Mouse (Mus musculus) hindbrain, postnatal 0 days (tissue): ENCODE measurements around the gene Itpr2. TPM values are rescaled to one million over a fixed set of nuclear protein-coding genes. Genes with fewer than 3 reads are reported as not detected.

Source experiments
- ATAC-seq: fragments of 200-750 bp; cut with Nextera tagmentation; 2 replicates; pipeline ENCODE4 v1.8.0; 2017; ENCODE audit warnings: mild to moderate bottlenecking, moderate TSS enrichment, moderate library complexity
- DNase-seq: peaks from one replicate; pipeline ENCODE4 v3.0.0-alpha.2; 2015; ENCODE audit warnings: low spot score
- H3K27ac ChIP-seq: fragments of 300-500 bp; sonication (generic); 2 replicates; pipeline ENCODE4 v1.5.1; 2014; ENCODE audit warnings: mild to moderate bottlenecking
- H3K27me3 ChIP-seq: fragments of 300-500 bp; sonication (generic); 2 replicates; pipeline ENCODE4 v1.6.1; 2014; ENCODE audit warnings: low read length, mixed read lengths; ENCODE audit not compliant: insufficient read depth
- H3K36me3 ChIP-seq: fragments of 300-500 bp; sonication (generic); 2 replicates; pipeline ENCODE4 v1.6.1; 2014; ENCODE audit warnings: low read length, mixed read lengths; ENCODE audit not compliant: insufficient read depth
- H3K4me1 ChIP-seq: fragments of 300-500 bp; sonication (generic); 2 replicates; pipeline ENCODE4 v1.6.1; 2014; ENCODE audit warnings: antibody characterized with exemption, low read length, mixed read lengths; ENCODE audit not compliant: insufficient read depth
- H3K4me2 ChIP-seq: fragments of 300-500 bp; sonication (generic); 2 replicates; pipeline ENCODE4 v1.6.1; 2014; ENCODE audit warnings: low read depth, mild to moderate bottlenecking, low read length, moderate library complexity, mixed read lengths
- H3K4me3 ChIP-seq: fragments of 300-500 bp; sonication (generic); 2 replicates; pipeline ENCODE4 v1.5.1; 2014; ENCODE audit warnings: low read length
- H3K9ac ChIP-seq: fragments of 300-500 bp; sonication (generic); replicated peaks from 2 replicates; pipeline ENCODE4 v1.6.1; 2014; ENCODE audit warnings: mild to moderate bottlenecking, low read length, moderate library complexity, mixed read lengths
- H3K9me3 ChIP-seq: fragments of 300-500 bp; sonication (generic); 2 replicates; pipeline ENCODE4 v1.6.1; 2016; ENCODE audit warnings: low read length, mixed read lengths
- CTCF ChIP-seq: IDR thresholded peaks from 2 replicates; pipeline ENCODE4 v1.5.1; 2016; ENCODE audit warnings: antibody characterized with exemption, control low read depth, low read depth
- WGBS: fragments of 180-500 bp; shearing (Covaris S2); extraction: QIAGEN DNeasy Blood & Tissue Kit; methylation state at CpG from one replicate; pipeline ENCODE4 v1.1.7; 2014; 5-methylcytosine and 5-hydroxymethylcytosine counted together
- polyA plus RNA-seq: library from polyadenylated mRNA; unstranded; fragments of >200 nt; fragmentation: Nextera tagmentation; extraction: Ambion mirVana; gene quantifications from 2 replicates; pipeline ENCODE4 v1.2.1, GENCODE M21; 2015
- total RNA-seq: library from RNA; depleted of rRNA; stranded (reverse); fragments of >200 nt; gene quantifications from 2 replicates; pipeline ENCODE4 v1.2.3, GENCODE M21; 2014

Itpr2 gene
- total and polyA plus RNA-seq, 2 experiments from 2014 or later = 15.3 to 15.7 TPM

DNA sequence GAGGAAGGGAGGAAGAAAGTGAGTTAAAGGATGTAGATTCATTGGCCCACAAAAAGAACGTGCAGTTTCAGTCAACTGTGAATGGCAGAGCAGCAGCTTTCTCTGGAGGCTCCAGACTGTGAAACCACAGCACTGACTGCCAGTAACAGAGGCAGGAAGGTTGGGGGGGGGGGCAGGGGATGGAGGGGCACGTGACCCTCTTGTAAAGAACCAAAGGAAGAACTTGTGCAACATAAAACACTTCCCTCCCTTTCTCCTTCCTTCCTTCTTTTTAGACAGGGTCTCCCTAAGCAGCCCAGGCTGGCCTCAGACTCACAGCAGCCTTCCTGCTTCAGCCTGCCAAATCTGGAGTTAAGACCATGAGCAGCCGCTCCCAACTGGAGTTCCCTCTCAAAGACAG, 104.2 kb downstream of the Itpr2 start:
- ATAC-seq (no peak), DNase-seq (no peak)
- TF ChIP-seq CTCF = no peak
- no peaks in the 10 kb centered on the region for H3K36me3 ChIP-seq
- H3K27me3 ChIP-seq = no peaks in the 10 kb centered on the region
- H3K27ac ChIP-seq = no peak overlapping the region
- no peak overlapping the region for H3K9ac ChIP-seq
- H3K4me1 ChIP-seq = no peaks in the 10 kb centered on the region
- 80% methylated on average over 3 of the region's 3 CpGs for WGBS
- no peak overlapping the region for H3K4me3 ChIP-seq
- H3K4me2 ChIP-seq = no peak overlapping the region
- H3K9me3 ChIP-seq = no peaks in the 10 kb centered on the region

DNA sequence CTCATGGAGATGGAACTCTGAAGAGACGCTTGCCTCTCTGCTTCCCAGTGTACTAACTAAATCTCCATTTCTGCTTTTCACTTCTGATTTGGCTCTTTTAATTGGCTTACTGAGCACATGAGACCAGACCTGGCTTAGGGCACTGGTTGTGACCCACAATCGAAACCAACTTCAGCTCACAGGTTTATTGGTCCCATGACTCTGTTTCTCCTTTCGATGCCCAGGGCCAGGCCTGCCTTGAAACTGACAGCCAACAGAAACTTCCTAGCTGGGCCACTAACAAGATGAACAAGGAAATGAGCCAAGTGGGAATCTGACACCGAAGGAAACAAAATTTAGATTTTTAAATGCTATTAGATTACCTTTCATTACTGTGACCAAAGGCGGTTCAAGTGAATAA, 105.8 kb downstream of the Itpr2 start:
- TF ChIP-seq CTCF = no peak
- Histone ChIP-seq H3K4me3 (no peak overlapping the region), H3K4me2 (no peak overlapping the region), H3K4me1 (no peaks in the 10 kb centered on the region), H3K9ac (no peak overlapping the region), H3K27ac (no peak overlapping the region), H3K36me3 (no peaks in the 10 kb centered on the region), H3K27me3 (no peaks in the 10 kb centered on the region), H3K9me3 (no peaks in the 10 kb centered on the region)
- 82% methylated on average over 5 of the region's 5 CpGs for WGBS
- DNase-seq (no peak), ATAC-seq (no peak)

DNA sequence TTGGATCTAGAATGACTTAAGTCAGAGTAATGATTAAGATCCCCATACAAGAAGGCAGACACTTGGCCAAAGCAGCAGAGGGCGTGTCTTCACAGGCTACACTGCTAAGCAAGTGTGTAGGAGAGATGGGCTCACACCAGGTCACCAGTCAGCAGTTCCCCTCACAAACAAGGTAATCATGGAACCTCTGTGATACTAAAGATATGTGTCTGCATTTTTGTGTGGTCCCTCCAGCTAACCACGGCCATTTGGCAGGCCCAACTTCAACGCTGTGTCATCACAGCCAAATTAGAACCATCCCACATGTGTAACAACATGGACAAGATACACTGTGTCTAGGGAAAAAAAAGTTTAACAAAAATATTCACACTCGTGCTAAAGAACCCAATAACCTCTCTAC, 106.4 kb downstream of the Itpr2 start:
- Histone ChIP-seq H3K4me1 (no peaks in the 10 kb centered on the region), H3K27me3 (no peaks in the 10 kb centered on the region), H3K4me3 (no peak overlapping the region), H3K36me3 (no peaks in the 10 kb centered on the region), H3K9me3 (no peaks in the 10 kb centered on the region), H3K27ac (no peak overlapping the region), H3K4me2 (no peak overlapping the region), H3K9ac (no peak overlapping the region)
- DNase-seq = no peak
- 92% methylated on average over 4 of the region's 4 CpGs for WGBS
- no peak for TF ChIP-seq CTCF
- ATAC-seq = no peak

DNA sequence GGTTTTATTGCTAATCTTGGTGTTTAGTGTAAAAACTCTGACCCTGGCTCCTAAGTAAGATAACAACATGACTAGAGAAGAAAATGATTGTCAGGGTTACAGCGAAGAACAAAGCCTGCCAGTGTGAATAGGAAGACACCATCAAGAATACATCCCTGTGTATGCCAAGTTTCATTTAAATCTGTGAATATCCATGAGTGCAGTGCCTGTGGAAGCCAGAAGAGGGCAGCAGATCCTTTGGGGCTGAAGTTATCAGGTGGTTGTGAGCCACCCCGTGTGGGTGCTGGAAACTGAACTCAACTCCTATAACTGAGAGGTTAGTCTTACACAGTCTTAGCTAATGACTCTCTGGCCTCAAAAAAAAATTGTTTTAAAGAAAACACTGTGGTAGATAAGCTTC, 109.8 kb downstream of the Itpr2 start:
- Histone ChIP-seq H3K9me3 (no peaks in the 10 kb centered on the region), H3K9ac (no peak overlapping the region), H3K4me3 (no peak overlapping the region), H3K27ac (no peak overlapping the region), H3K4me1 (no peaks in the 10 kb centered on the region), H3K4me2 (no peak overlapping the region), H3K27me3 (no peaks in the 10 kb centered on the region), H3K36me3 (no peaks in the 10 kb centered on the region)
- ATAC-seq (no peak), DNase-seq (no peak)
- TF ChIP-seq CTCF = peak; percentile 33; the same call in 1 of the 2 replicates
- 86% methylated on average over 2 of the region's 2 CpGs for WGBS

DNA sequence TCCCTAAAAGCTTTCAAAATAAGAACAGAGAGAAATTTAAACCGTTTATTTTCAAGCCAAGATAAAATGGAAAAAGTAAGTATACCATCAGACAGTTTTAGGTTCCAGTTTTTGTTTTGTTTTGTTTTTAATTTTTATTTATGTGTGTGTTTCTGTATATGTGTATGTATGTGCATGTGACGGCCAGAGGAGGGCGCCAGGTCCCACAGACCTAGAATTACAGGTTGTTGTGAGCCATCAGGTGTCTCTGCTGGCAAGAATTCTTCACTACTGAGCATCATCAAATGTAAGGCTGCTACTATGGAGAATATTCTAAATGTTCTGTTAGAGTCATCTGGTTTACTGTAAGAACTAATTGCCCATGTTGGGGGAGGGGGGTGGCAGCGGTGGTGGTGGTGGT, 111.9 kb downstream of the Itpr2 start:
- Histone ChIP-seq H3K27me3 (no peaks in the 10 kb centered on the region), H3K4me3 (no peak overlapping the region), H3K4me2 (no peak overlapping the region), H3K9ac (no peak overlapping the region), H3K36me3 (no peaks in the 10 kb centered on the region), H3K27ac (no peak overlapping the region), H3K9me3 (no peaks in the 10 kb centered on the region), H3K4me1 (no peaks in the 10 kb centered on the region)
- 92% methylated on average over 4 of the region's 4 CpGs for WGBS
- ATAC-seq = no peak
- peak; percentile 19; the same call in 1 of the 2 replicates for TF ChIP-seq CTCF
- DNase-seq = no peak

DNA sequence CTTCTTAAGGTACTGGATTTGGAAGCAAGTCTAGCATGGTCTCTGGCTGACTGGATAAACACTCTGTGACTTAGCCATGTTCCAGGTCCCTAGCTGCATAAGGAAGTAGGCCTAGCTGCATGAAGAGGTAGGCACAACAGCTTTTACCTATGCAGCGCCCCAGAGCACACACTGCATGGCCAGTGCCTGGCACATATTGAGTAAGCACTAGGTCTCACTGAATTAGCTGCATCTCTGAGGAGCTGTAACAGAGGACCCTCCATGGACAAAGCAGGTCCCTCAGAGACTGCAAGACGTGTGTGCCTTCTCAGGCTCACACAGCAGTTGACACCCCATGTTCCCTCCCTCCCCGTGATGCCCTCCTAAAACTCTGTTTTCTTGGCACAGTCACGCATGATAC, 114.0 kb downstream of the Itpr2 start:
- Histone ChIP-seq H3K36me3 (no peaks in the 10 kb centered on the region), H3K9ac (no peak overlapping the region), H3K27me3 (no peaks in the 10 kb centered on the region), H3K27ac (no peak overlapping the region), H3K4me3 (no peak overlapping the region), H3K4me1 (no peaks in the 10 kb centered on the region), H3K9me3 (no peaks in the 10 kb centered on the region), H3K4me2 (no peak overlapping the region)
- 75% methylated on average over 4 of the region's 4 CpGs for WGBS
- DNase-seq (no peak), ATAC-seq (no peak)
- no peak for TF ChIP-seq CTCF

DNA sequence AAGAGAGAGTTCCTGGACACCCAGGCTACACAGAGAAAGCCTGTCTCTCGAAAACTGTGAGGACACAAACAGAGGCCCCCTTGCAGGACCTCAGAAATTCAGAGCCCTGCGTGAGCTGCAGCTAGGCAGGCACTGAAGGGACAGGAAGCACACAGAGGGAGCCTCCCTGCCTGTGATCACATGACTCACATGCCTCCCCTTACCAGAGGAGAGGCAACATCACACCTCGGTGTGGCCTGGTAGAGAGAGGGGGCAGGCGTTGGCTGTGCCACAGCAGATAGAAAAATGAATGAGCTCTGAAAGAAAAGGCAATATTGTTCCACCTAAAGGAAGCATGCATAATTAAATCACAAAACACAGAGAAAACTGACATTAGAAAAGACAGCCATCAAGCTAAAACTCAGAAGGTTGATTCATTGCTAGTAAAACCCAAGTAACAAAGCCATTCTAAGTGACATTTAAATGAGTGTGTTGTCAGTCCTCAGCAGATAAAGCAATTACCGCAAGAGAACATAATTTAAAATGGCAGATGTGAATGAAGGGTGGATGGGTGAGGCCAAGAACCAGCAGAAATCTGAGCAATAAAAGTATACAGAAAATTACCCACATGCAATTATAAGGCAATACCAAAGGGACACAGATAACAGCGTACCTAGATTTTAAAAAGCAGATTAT, 114.8 kb downstream of the Itpr2 start:
- WGBS = 34% methylated on average over 6 of the region's 6 CpGs
- H3K4me2 ChIP-seq = no peak overlapping the region
- no peak overlapping the region for H3K27ac ChIP-seq
- no peak overlapping the region for H3K4me3 ChIP-seq
- no peaks in the 10 kb centered on the region for H3K27me3 ChIP-seq
- H3K9ac ChIP-seq = no peak overlapping the region
- H3K9me3 ChIP-seq = no peaks in the 10 kb centered on the region
- H3K36me3 ChIP-seq = no peaks in the 10 kb centered on the region
- TF ChIP-seq CTCF = no peak
- H3K4me1 ChIP-seq = no peaks in the 10 kb centered on the region
- ATAC-seq (0 out of 2 replicates have a peak, but pooled peaks have one; percentile 43), DNase-seq (no peak)
